Mouse (Mus musculus) ES-Bruce4 (cell line): ENCODE measurements around the gene 1700037H04Rik.
A peak's percentile ranks its signal among the peaks of the same experiment; 100 is the strongest.

ENCODE experiments used
- CTCF ChIP-seq: IDR thresholded peaks from one replicate; pipeline ENCODE4 v1.8.1; 2011; ENCODE audit warnings: low read depth, low read length
- EP300 ChIP-seq: IDR thresholded peaks from 2 replicates; pipeline ENCODE4 v1.6.1; 2011; ENCODE audit warnings: low read depth, low read length; ENCODE audit not compliant: insufficient read depth
- POLR2A ChIP-seq: IDR thresholded peaks from one replicate; pipeline ENCODE4 v1.8.1; 2011; ENCODE audit warnings: low read length; ENCODE audit not compliant: insufficient read depth

DNA sequence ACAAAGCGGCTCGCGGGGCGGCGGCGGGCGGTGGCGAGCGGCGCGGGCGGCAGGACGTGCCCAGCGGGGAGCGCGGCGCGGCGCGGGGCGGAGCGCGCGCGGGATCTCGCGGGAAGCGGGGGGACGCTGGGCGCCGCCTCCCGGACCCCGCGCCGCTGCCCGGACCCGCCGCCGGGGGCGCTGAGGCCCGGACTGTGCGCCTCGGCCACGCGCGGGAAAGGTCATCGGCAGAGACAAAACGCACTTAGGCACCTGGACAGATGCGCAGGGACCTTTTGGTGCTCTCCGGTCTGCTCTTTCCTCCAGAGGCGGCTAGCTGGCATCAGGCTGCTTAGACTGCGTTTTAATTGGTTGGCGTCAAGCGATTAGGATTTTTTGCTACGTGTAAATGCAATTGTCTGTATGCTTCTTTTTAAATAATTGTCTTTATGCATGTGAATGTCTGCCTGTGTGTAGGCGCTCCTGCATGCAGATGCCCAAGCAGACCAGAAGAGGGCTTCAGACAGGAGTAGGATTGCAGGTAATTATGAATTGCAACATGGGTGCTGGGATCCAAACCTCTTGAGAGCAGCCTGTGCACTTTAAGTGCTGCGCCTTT is 20.2 kb upstream of the 1700037H04Rik start, which contains the start of gene Cenpb:
- TF ChIP-seq POLR2A (no peak), CTCF (peak; percentile 29), EP300 (0 out of 2 replicates have a peak, but pooled peaks have one; percentile 16)
